Mouse (Mus musculus): ENCODE results near the gene Csf2rb. TPM values are rescaled to one million over a fixed set of nuclear protein-coding genes. Genes with fewer than 3 reads are reported as not detected.
A peak's percentile ranks its signal among the peaks of the same experiment; 100 is the strongest.
"Not testable (repeated sequence)": the region's sequence is repeated elsewhere in the genome, so short reads cannot be mapped to it uniquely, and the experiment has no call there.

Csf2rb gene
- polyA plus RNA-seq, 1 experiment from 2014 or later, result 1.5 TPM

DNA sequence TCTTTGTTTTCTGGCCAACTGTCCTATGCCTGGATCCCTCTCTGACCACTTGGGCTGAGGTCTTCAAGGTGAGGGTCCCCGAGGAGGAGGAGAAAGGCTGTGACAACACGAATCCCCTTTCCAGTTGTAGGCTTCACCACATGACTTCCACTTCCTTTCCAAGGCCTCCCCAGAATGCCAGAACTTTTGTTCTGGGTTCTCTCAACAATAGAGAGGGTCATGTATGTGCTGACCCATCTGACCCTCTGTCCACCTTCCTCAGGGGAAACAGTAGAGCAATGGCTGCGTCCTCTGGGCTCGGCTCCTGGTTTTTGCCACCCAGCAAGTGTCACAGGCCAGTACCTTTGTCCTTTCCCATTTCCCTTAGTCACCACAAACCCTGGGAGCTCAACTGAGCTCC is 14.6 kb upstream of the Csf2rb start:
- 84% methylated on average over 4 of the region's 4 CpGs for WGBS
- Histone ChIP-seq H3K9me3 (replicated peaks) (no peaks in the 10 kb centered on the region), H3K27ac (no peak overlapping the region), H3K27me3 (ENCODE audit: low read depth, poor library complexity, severe bottlenecking) (no peaks in the 10 kb centered on the region), H3K36me3 (no peaks in the 10 kb centered on the region), H3K4me3 (no peak overlapping the region), H3K4me1 (peaks cover 3% of the 10 kb centered on the region; the same call in 1 of the 2 replicates)
- no peak for DNase-seq (ENCODE audit: low spot score)

DNA sequence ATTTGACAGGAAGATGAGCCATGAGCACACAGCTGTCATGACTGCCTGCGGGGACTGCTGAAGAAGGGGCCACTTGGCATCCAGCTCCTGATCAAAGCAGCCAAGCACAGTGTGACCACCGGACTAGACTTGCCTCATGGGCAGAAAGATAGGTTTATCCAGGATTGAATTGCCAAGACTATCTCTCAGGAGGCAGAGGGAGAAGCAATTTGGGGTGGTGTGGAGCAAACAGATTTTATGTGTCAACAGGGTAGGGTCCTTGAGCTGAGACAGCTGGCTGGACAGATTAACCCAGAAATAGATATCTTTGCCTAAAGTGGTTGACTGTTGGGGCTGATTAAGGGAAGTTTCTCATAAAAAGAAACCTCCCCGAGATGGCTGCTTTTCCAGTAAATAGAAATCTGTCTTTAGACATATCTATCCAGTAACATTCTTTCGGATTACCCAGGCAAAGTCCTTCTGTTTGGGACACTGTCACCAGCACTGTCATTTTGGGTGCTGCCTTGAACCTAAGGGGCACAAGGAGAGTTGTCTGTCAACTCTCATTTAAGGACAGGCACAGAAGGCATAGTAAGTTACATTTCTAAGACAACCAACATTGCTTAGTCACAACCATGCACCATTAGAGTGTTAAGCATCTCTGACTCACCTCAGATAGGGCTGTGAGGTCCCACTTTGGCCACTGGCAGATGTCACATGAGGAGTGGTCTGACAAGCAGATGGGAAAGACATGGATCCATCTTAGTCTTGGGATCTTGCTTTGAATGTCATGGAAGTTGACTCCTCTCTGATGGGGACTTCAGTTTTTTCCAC is 12.9 kb upstream of the Csf2rb start:
- H3K9me3 ChIP-seq (replicated peaks); DNase-seq (ENCODE audit: low spot score); H3K27me3 ChIP-seq (ENCODE audit: low read depth, poor library complexity, severe bottlenecking); H3K36me3 ChIP-seq; H3K4me1 ChIP-seq; H3K4me3 ChIP-seq; H3K27ac ChIP-seq: not testable (repeated sequence)
- 82% methylated on average over 4 of the region's 4 CpGs for WGBS

DNA sequence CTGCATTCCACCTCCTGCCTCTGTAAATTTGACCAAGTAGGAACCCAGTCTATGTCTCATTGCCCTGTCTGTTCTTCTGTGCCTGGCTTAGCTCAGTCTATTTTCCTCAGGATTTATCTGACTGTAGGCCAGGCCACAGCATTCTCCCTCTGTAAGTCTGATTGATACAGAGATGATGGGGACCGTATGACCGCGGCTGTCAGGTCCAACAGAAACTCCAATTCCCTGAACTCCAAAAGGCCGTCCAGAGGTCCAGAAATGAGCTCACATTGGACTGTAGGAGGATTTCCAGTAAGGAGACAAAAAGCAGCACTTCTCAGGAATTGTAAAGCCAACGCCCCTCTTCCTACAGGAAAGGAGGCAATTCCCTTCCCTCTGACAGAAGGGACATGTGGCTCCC is 11.9 kb upstream of the Csf2rb start:
- 87% methylated on average over 5 of the region's 5 CpGs for WGBS
- H3K4me1 ChIP-seq; H3K36me3 ChIP-seq; H3K27ac ChIP-seq; H3K4me3 ChIP-seq; DNase-seq (ENCODE audit: low spot score); H3K9me3 ChIP-seq (replicated peaks); H3K27me3 ChIP-seq (ENCODE audit: low read depth, poor library complexity, severe bottlenecking): not testable (repeated sequence)

DNA sequence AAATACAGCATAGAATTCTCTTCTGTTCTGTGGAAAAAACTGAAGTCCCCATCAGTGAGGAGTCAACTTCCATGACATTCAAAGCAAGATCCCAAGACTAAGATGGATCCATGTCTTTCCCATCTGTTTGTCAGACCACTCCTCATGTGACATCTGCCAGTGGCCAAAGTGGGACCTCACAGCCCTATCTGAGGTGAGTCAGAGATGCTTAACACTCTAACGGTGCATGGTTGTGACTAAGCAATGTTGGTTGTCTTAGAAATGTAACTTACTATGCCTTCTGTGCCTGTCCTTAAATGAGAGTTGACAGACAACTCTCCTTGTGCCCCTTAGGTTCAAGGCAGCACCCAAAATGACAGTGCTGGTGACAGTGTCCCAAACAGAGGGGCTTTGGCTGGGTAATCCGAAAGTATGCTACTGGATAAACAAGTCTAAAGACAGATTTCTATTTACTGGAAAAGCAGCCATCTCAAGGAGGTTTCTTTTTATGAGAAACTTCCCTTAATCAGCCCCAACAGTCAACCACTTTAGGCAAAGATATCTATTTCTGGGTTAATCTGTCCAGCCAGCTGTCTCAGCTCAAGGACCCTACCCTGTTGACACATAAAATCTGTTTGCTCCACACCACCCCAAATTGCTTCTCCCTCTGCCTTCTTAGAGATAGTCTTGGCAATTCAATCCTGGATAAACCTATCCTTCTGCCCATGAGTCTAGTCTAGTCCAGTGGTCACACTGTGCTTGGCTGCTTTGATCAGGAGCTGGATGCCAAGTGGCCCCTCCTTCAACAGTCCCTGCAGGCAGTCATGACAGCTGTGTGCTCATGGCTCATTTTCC is 7.0 kb upstream of the Csf2rb start:
- not testable (repeated sequence) for H3K9me3 ChIP-seq (replicated peaks); H3K27ac ChIP-seq; H3K36me3 ChIP-seq; DNase-seq (ENCODE audit: low spot score); H3K4me3 ChIP-seq; H3K27me3 ChIP-seq (ENCODE audit: low read depth, poor library complexity, severe bottlenecking); H3K4me1 ChIP-seq
- 86% methylated on average over 2 of the region's 2 CpGs for WGBS

DNA sequence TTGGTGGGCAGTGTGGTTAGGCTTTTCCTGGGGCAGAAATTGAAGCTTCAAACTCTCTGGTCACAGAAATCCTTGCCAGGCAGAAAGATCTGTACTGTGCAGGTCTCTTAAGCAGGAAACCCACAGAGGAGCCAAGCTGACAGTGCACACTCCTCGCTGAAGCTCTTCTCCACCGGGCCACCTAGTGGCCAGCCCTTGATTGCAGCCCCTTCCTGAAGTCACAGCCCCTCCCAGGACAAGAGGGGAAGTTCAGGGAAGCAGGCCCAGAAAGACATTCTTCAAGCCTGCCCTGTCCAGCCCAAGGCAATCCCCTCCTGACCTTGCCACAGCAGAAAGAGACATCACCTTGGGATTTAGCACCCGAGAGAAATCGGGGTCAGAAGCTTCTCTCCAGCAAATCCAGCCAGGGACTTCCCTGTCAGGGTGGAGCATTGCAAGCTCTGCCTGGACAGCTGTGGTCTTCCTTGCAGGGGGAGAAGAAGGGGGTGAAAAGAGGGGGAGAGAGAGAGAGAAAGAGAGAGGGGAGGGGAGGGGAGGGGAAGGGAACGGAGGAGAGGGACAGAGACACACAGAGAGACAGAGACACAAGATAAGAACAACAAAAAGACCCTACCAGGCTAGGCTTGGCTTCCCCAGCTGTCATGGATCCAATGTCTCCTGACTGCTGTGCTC is 4.6 kb upstream of the Csf2rb start:
- Histone ChIP-seq H3K27ac (no peak overlapping the region), H3K4me3 (no peak overlapping the region), H3K9me3 (replicated peaks) (no peaks in the 10 kb centered on the region), H3K4me1 (no peaks in the 10 kb centered on the region), H3K27me3 (ENCODE audit: low read depth, poor library complexity, severe bottlenecking) (no peaks in the 10 kb centered on the region), H3K36me3 (no peaks in the 10 kb centered on the region)
- DNase-seq (ENCODE audit: low spot score), result peak; percentile 73
- WGBS, result 14% methylated on average over 5 of the region's 5 CpGs

DNA sequence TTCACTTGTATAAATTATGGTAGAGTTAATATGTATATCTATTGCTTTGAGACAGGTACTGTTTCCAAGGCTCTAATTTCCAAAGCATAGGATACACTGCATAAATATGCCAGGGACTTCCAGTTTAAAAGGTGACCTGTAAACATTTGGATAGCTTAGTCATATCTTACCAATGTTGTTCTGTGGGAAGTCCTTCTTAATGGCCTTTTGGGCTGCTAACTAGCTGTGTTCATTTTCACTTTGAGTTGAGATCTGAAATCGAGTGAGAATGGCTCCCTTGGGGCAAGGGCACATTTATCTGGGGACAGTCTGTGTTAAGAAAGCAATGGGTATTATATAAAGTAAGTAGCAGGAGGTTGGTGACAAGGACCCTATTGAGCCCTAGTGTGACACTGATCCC is 2.2 kb upstream of the Csf2rb start:
- WGBS, result 69% methylated on average over 1 of the region's 1 CpGs
- no peak overlapping the region for H3K4me3 ChIP-seq

DNA sequence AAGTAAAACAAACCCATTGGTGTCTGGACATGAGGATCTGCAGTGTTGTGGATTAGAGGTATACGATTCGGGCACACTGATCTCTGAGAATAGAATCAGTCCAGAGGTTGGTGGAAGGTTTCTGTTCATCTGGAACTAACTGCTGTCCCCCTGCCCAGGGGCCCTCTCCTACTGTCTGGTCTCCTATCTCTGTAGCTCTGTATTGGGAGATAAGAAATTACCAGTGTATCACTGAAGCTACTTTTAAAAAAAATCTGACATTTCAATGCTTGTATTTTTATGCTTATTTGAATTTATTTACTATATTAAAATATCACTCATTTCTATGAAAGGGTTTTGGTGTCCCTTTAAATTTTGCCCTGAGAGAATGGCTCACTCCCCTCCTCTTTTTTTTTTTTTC is 1.3 kb upstream of the Csf2rb start:
- H3K9me3 ChIP-seq (replicated peaks), result no peaks in the 10 kb centered on the region
- H3K4me1 ChIP-seq, result no peaks in the 10 kb centered on the region
- no peak overlapping the region for H3K27ac ChIP-seq
- no peak for DNase-seq (ENCODE audit: low spot score)
- 92% methylated on average over 2 of the region's 2 CpGs for WGBS
- H3K36me3 ChIP-seq, result no peaks in the 10 kb centered on the region
- no peak overlapping the region for H3K4me3 ChIP-seq
- no peaks in the 10 kb centered on the region for H3K27me3 ChIP-seq (ENCODE audit: low read depth, poor library complexity, severe bottlenecking)

More for the DNA sequence above, 2.2 kb upstream of the Csf2rb start:
- Histone ChIP-seq H3K9me3 (replicated peaks) (no peaks in the 10 kb centered on the region), H3K4me1 (no peaks in the 10 kb centered on the region), H3K36me3 (no peaks in the 10 kb centered on the region), H3K27me3 (ENCODE audit: low read depth, poor library complexity, severe bottlenecking) (no peaks in the 10 kb centered on the region), H3K27ac (no peak overlapping the region)
- no peak for DNase-seq (ENCODE audit: low spot score)

DNA sequence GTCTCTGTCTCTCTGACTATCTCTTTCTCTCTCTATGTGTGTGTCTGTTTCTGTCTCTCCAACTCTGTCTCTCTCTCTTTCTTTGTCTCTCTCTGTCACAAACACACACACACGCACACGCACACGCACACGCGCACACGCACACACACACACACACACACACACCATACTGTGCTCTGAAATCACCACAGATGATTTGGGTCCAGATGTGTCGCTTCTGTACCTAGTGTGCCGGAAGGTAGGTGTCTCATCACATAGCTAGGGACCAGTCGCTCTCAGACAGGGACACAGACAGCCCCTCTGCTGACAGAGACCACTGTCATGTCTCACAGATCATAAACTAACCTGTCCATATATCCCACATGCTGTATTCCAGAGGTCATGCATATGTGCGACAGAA is 1.2 kb downstream of the Csf2rb start:
- H3K36me3 ChIP-seq, result no peaks in the 10 kb centered on the region
- DNase-seq (ENCODE audit: low spot score), result no peak
- H3K4me1 ChIP-seq, result no peaks in the 10 kb centered on the region
- no peaks in the 10 kb centered on the region for H3K27me3 ChIP-seq (ENCODE audit: low read depth, poor library complexity, severe bottlenecking)
- WGBS, result 92% methylated on average over 10 of the region's 10 CpGs
- no peaks in the 10 kb centered on the region for H3K9me3 ChIP-seq (replicated peaks)
- no peak overlapping the region for H3K4me3 ChIP-seq
- H3K27ac ChIP-seq, result no peak overlapping the region

DNA sequence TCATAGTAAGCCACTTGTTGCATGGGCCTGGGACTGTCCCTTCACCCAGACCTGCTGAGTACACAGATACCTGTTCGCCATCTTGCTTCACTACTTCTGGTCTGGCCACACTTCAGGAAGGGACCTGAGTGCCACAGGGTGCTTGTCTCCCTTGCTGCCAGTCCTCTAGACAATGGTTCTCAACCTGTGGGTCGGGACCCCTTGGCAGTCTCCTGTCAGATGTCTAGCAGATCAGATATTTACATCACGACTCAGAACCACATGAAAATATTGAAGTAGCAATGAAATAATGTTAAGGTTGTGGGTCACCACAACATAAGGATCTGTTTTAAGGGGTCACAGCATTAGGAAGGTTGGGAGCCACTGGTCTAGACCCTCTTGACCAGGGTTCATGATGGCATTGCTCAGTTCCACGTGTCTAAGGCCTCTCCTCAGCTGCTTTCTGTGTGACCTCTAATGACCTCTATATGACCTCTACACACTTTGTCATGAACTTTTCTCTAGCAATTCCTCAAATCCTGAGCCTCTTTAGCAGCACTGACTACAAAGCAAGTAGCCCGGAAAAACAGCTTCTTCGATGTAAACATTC is 2.3 kb downstream of the Csf2rb start:
- not testable (repeated sequence) for H3K9me3 ChIP-seq (replicated peaks); DNase-seq (ENCODE audit: low spot score); H3K4me3 ChIP-seq; H3K4me1 ChIP-seq; H3K36me3 ChIP-seq; H3K27me3 ChIP-seq (ENCODE audit: low read depth, poor library complexity, severe bottlenecking); H3K27ac ChIP-seq
- 83% methylated on average over 6 of the region's 6 CpGs for WGBS

DNA sequence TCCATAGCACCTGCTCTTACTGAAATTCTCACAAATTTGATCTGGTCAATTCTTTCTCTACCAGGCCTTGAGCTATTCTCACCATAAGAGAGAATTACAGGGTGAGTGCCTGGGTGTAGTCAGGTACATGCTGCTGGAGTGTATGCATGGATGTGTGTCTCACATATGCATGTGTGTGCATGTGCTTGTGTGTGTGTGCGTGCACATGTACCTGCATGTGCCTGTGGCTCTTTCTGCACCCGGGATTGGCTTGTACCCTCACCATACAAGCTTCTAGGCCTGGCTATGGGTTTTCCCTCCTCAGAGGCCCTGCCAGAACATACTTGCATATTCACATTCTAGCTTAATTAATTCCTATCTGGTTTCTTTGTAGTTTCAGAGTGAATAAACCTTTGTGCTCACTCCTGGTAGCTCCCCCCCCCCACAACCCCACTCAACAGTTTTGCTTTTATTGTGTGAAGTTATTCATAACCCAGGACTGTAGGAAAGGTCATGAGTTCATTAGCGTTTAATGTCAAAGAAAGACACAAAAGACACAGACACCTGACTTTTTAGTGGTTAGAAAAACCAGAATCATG is 3.1 kb downstream of the Csf2rb start:
- 87% methylated on average over 3 of the region's 3 CpGs for WGBS
- Histone ChIP-seq H3K27ac (no peak overlapping the region), H3K9me3 (replicated peaks) (no peaks in the 10 kb centered on the region), H3K27me3 (ENCODE audit: low read depth, poor library complexity, severe bottlenecking) (no peaks in the 10 kb centered on the region), H3K36me3 (no peaks in the 10 kb centered on the region), H3K4me1 (0 out of 2 replicates have a peak, but pooled peaks cover 4% of the 10 kb centered on the region), H3K4me3 (no peak overlapping the region)
- DNase-seq (ENCODE audit: low spot score), result no peak

DNA sequence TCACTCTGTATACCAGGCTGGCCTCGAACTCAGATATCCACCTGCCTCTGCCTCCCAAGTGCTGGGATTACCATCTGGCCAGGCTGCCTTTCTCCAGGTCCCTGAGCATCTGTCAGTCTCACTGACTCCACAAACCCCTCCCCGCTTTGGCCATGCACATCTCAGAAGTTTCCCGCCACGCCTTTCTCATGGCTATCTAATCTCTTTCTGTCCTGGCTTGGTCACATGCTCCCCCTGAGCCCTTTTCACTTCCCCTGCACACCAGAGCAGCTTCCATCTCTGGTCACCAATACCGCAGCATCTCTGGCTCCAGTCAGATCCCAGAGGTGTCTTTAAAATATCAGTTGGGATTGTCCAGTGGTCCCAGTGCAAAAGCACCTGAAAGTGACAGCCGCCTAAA is 4.4 kb downstream of the Csf2rb start:
- not testable (repeated sequence) for H3K27ac ChIP-seq; H3K4me1 ChIP-seq; H3K4me3 ChIP-seq; H3K9me3 ChIP-seq (replicated peaks); DNase-seq (ENCODE audit: low spot score); H3K36me3 ChIP-seq; H3K27me3 ChIP-seq (ENCODE audit: low read depth, poor library complexity, severe bottlenecking)
- WGBS, result 86% methylated on average over 6 of the region's 6 CpGs

DNA sequence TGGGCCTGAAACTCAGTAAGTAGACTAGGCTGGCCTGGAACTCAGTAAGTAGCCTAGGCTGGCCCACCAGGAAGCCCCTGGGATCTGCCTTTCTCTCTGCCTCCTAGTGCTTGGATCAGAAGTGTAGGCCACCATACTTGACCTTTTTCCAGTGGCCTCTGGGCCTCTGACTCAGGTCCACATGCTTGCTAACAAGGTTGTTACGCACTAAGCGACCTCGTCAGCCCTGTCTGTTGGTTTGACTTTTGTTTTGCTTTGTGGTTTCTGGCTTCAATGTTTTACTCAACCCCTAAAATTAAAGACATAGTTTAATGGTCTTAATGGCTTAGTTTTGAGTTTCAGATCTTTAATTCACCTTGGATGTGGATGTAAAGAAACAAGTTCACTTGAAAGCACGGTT is 5.2 kb downstream of the Csf2rb start:
- no peaks in the 10 kb centered on the region for H3K9me3 ChIP-seq (replicated peaks)
- DNase-seq (ENCODE audit: low spot score), result no peak
- WGBS, result 86% methylated on average over 4 of the region's 4 CpGs
- 0 out of 2 replicates have a peak, but pooled peaks cover 4% of the 10 kb centered on the region for H3K4me1 ChIP-seq
- H3K27ac ChIP-seq, result no peak overlapping the region
- no peaks in the 10 kb centered on the region for H3K27me3 ChIP-seq (ENCODE audit: low read depth, poor library complexity, severe bottlenecking)
- no peaks in the 10 kb centered on the region for H3K36me3 ChIP-seq
- H3K4me3 ChIP-seq, result no peak overlapping the region

Measured in limb, embryonic 10.5 days (tissue).